Mouse (Mus musculus) heart, adult 18-20 months (tissue): ENCODE measurements around the gene Gm3424. TPM values are rescaled to one million over a fixed set of nuclear protein-coding genes. Genes with fewer than 3 reads are reported as not detected.
"Not testable (repeated sequence)": the region's sequence is repeated elsewhere in the genome, so short reads cannot be mapped to it uniquely, and the experiment has no call there.

Experiments
- DNase-seq, 2 experiments: peaks; one replicate each; pipeline ENCODE4 v3.0.0; 2021 to 2022; ENCODE audit warnings: mixed read lengths in 1 of 2
- long read RNA-seq, 2 experiments: library from polyadenylated mRNA; stranded (forward); transcript quantifications; one replicate each; pipeline ENCODE4 v2.0.0; 2021
- total RNA-seq, 2 experiments: library from RNA; stranded (reverse); gene quantifications; 2 replicates each; pipeline ENCODE4 v1.2.3; 2021

Gene Gm3424
- total RNA-seq = not detected
- long read RNA-seq, experiment 1 = 0 reads
- long read RNA-seq, experiment 2 = 0 reads

DNA sequence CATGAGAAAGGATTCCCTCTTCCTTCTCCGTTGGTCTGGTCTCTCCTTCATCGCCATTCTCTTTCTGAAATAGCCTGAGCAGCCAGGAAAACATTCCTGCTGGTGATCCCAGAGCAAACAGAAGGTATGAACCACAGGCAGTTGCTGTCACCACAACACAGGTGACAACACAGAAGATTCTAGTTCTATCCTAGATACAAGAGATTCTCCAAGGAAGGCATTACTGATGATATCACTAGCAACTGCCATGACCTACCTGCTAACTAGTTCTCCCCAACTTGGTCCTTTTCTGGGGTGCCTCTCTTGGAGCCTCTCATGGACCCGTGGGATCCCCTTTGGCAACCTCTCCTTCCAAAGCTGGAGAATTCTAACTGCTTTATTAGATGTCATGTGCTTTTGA, at the start of gene Gm3424:
Gene Gm3424, minus strand, starts transcription at position 101 of the 400 bp plus-strand sequence.
- DNase-seq = not testable (repeated sequence)

DNA sequence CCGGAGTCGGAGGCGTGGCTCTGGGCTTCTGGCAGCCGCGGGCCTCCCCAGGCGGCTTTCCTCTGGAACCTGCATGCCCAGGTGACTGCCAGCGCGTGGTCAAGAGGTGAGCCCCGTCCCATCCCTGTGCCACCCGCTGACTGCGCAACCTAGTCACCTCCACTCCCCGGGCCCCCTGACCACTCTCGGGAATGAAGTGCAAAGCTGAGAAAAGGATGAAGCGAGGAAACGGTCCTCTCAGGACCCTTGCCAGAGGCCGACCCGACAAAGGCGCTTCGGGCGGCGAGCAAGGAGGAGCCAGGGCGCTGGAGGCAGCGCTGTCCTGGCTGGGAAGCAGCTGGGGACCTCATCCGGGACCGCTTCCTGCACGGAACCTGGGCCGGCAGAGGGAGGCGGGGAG, 49.7 kb upstream of the Gm3424 start:
- not testable (repeated sequence) for DNase-seq

DNA sequence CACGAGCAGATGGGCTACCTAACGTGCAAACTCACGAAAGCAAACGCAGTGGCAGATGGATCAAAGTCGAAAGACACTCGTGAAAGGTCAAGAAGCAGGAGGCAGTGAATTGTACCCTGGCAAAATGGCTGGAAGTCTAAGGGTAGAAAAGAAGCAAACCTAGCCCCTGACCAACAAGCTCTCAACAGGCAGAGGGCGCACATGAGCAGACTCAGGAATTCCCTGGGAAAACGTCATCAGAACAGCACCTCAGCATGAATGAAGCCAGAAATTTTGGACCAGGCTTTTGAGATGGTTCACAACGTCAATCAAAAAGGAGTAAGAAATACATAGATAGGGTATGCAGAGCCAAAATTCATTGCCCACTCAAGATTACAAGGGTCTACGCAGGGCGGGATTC, 49.0 kb upstream of the Gm3424 start:
- DNase-seq = peak in 1 of 2 experiments; percentile 23

DNA sequence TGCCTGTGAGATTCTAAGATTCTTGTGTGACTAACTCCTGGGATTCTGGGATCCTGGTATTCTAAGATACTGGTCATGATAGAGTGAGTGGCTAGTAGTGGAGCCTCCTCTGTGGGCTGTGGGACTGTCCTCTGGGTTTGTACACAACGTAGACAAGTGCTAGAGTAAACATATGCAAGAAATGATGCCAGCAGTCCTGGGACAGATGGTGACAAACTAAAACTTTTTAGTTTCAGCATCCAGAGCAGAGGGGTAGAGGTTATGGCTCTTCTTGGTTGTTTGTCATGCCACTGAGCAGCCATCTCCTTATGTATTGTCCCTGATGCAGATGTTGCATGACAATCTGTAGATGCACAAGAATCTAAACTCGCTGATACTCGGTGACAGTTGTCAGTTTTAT, 25.8 kb upstream of the Gm3424 start:
- not testable (repeated sequence) for DNase-seq

DNA sequence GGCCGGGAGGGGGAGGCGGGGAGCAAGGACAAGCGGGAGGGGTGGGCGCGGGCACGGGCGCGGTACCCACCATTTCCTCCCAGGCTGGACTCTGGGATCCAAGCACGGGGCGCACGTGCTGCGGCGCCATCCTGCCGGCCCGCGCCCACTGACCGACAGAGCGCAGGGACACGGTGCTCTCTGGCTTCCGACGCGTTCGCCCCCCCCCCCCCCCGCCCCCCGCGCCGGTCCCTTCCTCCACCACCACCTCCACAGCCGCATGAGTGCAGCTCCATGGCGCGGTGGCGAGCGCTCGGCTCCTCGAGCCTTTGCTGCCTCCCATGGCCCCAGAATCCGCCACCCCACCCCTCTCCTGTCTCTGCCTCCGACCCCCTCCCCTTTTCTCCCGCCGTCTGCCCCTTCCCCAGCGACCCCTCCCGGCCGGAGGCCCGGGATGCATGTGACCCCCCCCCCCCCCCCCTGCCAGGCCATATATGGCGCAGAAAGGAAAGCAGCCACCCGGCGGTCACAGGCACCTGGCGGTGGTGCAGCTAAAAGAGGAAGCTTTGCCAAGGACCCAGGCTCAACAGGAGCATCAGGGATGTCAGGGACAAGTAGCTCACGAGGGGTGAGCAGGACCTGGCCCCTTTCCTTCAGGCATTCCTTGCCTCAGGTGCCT, 17.3 kb downstream of the Gm3424 start:
- DNase-seq = not testable (repeated sequence)

DNA sequence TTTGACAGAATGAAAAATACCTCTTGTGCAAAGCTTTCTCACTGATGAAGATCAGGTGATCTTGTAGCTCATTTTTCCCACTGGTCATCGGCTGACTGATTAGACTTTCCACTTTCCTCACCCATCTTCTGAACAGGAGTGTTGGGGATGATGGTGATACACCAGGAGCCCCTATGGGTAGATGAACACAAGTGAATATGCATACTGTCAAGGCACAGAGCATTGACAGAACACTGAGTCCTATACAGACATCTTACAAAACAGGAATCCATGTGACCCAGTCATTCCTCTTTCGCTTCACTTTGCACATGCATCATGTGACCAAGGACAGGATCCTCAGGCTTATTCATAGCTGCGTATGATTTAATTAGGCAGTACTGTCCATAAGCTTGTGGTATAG, 22.2 kb downstream of the Gm3424 start, which contains the start of gene Gm3383:
Gene Gm3383, minus strand, starts transcription at position 101 of the 400 bp plus-strand sequence.
- not testable (repeated sequence) for DNase-seq

Other genes with a start within 250 kb of the Gm3424 start
- not detected for gene Gm8265, start 197.3 kb downstream of the Gm3424 start, total RNA-seq
- not detected for gene Gm9603, start 142.9 kb downstream of the Gm3424 start, total RNA-seq
- not detected for gene Gm3373, start 88.8 kb downstream of the Gm3424 start, total RNA-seq
- under 1 TPM in 1 of 2 experiments, not detected in 1; 0.77 TPM for gene Gm3383, start 22.3 kb downstream of the Gm3424 start, total RNA-seq
- under 1 TPM; 0.18 to 0.22 TPM for gene Gm8237, start 50.1 kb upstream of the Gm3424 start, total RNA-seq
- under 1 TPM in 1 of 2 experiments, not detected in 1; 0.37 TPM for gene Gm3248, start 131.4 kb upstream of the Gm3424 start, total RNA-seq
- not detected for gene Gm3453, start 148.8 kb upstream of the Gm3424 start, total RNA-seq
- not detected for gene Gm6337, start 227.9 kb upstream of the Gm3424 start, total RNA-seq